Mouse (Mus musculus) right cerebral cortex, postnatal 10 days (tissue): ENCODE measurements around the gene Tnni3k.

Experiments
- DNase-seq, 2 experiments: peaks; one replicate each; pipeline ENCODE4 v3.0.0; 2021; ENCODE audit warnings: low spot score in 2 of 2

The Tnni3k gene

DNA sequence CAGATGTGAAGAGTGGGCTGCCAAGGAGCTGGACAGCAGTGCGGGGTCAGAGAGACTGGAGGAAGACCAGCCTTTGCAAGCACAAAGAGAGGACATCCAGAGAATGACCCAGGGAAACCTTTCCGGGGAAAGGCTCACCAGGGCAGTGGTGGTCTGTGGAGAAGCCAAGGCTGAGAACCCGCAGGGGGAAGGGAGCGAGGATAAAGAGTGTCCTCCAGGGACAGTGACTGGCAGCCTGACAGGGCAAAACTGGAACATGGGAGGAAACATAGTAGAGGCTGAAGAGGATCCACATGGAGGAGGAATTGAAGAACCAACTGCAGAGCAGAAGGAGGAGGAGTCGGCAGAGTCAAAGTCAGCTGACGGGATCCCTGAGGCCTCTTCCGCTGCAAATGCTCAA lies 291.1 kb downstream of the Tnni3k start:
- no peak for DNase-seq

DNA sequence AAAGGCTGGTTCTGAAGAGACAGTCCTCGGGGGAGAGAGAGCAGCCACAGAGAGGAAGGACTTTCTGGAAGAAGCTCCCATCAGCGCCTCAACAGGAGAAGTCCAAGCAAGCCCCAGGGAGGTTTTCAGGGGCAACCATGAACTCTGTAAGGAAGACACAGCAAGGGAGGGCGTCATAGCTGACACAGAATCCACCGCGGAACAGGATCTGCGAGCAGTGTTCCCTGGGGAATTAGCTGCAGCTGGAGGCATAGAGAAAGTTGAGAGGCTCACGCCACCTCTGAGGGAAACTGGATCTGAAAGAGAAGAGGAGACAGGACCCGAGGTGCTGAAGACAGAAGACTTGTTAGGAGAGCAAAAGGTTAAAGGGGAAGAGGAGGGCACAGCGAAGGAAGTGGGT lies 291.8 kb downstream of the Tnni3k start:
- DNase-seq: no peak

DNA sequence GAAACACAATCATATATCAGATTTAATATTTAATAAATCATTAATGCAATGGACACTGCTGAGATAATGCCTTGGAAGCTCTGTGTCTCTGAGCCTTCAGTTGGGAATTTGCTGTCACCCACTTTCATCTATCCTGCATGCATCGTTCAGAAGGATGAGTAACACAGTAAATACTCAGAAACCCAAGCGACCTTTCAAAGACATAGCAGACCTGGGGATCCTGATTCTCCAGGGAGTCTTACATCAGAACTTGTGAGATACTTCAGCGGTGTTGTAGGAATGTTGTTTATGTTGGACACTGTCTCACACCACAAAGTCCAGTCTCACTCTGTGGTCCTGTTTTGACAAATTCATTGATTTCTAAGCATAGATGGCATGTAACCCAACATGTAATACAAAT lies 294.1 kb downstream of the Tnni3k start:
- DNase-seq: no peak

DNA sequence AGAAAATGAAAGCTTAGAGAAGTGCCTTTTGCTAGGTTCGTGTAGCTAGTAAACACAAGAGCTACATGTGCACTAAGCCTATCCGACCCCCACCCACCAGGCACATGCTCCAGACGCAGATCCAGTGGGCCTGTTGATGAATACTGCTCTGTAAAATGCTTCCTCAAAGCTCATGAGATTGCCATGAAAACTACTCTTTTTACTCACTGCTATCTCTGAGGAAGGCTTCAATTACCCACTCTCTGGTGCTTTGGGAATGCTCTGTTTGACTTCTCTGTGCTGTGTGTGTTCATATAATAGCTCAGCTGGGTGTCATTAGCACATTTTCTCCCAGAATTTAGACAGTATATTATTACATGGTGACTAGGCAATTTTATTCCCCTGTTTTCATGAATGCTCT lies 297.1 kb downstream of the Tnni3k start:
- DNase-seq: no peak

DNA sequence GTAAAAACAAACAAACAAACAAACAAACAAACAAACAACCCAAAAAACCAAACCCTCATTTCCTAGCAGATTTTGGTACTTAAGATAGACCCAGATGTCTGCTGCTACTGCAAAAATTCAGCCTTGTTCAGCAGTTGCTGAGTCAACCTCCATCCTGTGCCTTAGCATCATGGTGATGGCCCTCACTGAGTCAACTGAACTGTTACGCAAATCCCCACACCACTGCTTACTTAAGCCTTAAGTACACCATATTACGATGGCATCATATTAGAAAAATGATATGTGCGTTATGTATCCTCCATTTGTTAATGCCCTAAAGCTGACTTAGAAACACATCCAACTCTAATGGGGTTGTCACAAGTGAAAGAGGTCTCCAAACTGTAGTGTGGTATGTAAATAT lies 300.0 kb downstream of the Tnni3k start:
- DNase-seq: no peak

DNA sequence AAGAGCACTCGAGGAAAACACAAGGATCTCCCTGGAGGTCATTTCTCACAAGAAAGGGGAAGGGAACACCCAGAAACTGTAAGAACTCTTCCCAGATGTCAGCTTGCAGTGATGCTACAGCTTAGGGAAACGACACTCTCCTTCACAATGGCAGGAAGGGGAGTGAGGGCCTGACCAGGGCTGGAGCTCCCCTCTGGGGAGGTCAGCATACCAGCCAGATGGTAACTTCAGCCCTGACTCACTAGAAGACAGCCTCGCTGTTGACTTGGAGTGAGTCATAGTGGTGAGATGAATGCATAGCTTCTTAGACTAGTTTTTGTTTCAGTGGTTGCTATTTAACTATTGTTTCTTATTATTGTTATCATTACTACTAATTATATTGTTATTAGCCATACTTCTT lies 300.7 kb downstream of the Tnni3k start:
- no peak for DNase-seq

DNA sequence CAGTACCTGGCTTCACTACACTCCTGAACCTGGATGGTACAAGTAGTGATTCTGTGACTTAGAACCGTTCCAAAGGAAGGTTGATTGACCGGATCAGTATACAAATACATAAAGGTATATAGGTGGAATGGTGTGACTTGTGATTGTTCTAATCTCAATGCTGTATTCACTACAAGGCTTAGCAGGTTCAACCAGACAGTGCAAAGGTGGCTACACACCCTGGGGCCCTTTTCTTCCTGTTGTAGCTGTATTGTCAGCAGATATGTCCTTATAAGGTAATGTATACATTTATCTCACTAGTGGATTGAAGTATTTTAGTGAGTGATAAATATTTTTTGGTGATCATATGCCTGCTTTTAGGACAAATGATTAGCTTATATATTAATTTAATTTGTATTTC lies 310.9 kb downstream of the Tnni3k start:
- DNase-seq: no peak

DNA sequence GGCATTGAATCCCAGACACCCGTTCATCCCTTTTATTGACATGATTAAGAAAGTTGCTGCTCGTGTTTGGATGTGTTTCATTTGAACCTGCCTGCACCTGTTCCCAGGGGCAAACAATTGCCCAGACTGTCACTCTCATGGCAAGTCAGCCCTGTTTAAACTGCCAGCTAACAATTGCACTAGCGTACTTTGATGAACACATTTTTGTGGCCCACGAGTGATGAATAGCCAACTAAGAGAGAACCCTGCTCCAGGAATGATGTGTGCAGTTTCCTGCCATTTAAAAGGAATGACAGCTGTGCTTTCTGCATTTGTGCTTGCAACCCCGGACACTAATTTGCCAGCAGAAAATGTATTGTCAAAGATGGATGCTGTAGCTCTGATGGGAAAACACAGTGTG lies 312.3 kb downstream of the Tnni3k start:
- no peak for DNase-seq

DNA sequence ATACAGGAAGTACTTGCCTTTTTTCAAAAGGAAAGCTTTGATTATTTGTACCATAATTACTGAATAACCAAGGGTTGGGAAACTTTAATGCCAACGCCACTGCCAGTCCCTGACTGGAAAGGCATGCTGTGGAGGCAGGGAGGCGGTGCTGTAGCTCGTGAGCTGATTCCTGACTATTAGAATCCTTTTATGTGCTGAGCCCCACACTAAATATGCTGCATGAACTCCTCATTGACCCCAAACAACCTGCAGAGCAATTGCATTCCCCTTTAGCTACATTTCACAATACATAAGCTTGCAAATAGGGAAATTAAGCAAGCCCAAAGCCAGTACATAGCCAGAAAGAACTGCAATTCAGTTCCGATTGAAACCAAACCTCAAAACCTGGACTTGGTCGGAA lies 313.7 kb downstream of the Tnni3k start:
- no peak for DNase-seq
